Mouse (Mus musculus): Measurements from ENCODE around the gene Nup62.

Gene Nup62

GRCm38 (mm10) chr7:44818751-44819235, 2.9 kb downstream of the Nup62 start:
- in situ Hi-C loops (cut with MboI; ENCODE audit: low sequenced_read_pairs) = no loop called here

DNA sequence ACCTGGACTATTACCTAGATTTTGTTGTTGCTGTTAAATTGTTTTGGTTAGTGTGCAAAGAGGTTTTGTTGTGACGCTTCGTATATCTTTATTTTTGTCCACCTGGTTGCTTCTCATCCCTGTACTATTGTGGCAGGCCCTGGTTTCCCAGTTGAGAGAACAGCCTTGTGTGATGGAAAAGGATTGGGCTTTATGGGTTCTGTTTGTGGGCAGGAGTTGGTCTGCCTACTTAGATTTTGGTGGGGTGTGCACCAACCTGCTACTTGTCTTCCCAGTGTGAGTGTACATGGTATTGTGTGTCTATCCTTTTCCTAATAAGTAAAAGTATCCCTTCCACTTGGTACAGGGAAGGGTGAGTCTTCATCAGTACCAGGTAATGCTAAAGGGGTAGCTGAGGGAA, 3.5 kb downstream of the Nup62 start:
- in situ Hi-C loops (cut with MboI; ENCODE audit: low sequenced_read_pairs) = no loop called here

DNA sequence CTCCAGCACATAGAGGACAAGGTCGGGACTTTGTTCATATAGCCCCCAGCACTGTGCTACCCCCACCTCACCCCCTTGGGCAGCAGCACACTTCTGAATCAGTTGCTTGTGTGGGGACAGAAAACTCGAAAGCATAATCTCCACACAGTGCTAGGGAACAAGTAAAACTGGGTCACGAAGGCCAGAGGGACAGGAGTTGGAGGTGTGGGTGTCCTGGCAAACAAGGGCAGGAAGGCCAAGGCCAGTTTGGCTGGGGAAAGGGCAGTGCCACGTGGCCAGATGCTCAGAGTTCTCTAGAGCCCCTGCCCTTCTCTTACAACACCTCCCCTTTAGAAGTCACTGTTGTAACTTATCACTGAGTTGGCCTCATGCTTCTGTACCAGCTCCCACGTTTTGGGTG, 4.0 kb downstream of the Nup62 start:
- in situ Hi-C loops (cut with MboI; ENCODE audit: low sequenced_read_pairs) = no loop called here

DNA sequence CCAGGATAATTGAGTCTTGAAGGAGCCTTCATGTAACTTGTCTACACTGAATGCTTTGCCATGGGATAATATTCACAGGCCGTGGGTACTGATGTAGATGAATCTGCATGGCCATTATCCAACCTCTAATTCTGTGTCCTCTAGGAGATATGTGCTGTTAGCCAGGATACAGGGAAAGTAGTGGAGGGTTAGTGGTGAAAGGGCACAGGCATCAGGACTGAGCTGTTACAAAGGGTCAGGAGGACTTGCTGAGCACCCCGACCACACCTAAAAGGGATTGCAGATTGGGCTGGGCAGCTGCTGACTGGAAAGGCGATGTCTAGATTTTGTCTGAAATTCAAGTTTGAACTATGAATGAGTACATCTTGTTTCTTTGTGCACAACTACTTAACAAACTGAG, 4.6 kb downstream of the Nup62 start:
- in situ Hi-C loops (cut with MboI; ENCODE audit: low sequenced_read_pairs) = no loop called here

DNA sequence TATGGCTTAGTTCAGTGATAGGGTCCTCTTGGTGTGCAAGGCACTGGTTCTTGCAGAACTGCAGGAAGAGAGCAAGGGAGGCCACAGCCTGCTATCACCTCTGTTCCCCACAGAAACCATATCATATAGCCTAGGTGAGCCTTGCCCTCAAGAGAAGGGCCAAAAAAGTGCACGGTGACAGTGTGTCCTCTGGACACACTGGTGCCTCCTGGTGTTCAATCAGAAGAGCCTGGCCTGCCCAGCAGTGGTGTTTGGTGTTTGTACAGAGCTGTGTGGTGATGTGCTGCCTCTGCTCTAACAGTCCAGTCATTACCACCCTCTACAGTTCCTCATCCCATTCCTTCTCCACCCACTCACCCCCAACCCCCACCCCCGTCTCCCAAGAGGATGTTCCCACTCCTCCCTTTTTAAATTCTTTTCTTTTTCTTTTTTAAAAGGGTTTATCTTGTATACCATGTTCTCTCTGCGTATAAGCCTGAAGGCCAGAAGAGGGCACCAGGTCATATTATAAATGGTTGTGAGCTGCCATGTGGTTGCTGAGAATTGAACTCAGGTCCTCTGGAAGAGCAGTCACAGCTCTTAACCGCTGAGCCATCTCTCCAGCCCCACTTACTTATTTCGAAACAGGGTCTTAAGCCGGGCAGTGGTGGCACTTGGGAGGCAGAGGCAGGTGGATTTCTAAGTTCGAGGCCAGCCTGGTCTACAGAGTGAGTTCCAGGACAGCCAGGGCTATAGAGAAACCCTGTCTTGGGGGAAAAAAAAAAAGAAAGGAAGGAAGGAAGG, 6.0 kb downstream of the Nup62 start:
- in situ Hi-C loops (cut with MboI; ENCODE audit: low sequenced_read_pairs) = no loop called here

- in situ Hi-C loops (cut with MboI; ENCODE audit: low sequenced_read_pairs) = no loop called here
These were observed 7.5 kb downstream of the Nup62 start for GRCm38 (mm10) chr7:44823409-44823808.

GRCm38 (mm10) chr7:44824872-44825271, 9.0 kb downstream of the Nup62 start:
- in situ Hi-C loops (cut with MboI; ENCODE audit: low sequenced_read_pairs) = no loop called here

GRCm38 (mm10) chr7:44826771-44827170, 10.9 kb downstream of the Nup62 start:
- in situ Hi-C loops (cut with MboI; ENCODE audit: low sequenced_read_pairs) = no loop called here

DNA sequence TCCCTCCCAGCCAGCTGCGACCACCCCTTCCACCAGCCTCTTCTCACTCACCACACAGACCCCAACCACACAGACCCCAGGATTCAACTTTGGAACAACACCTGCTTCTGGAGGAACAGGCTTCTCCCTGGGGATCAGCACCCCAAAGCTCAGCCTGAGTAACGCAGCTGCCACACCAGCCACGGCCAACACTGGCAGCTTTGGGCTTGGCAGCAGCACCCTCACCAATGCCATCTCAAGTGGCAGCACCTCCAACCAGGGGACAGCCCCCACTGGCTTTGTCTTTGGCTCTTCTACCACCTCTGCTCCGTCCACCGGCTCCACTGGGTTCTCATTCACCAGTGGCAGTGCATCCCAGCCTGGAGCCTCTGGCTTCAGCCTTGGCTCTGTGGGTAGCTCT, 12.8 kb downstream of the Nup62 start:
- in situ Hi-C loops (cut with MboI; ENCODE audit: low sequenced_read_pairs) = no loop called here

GRCm38 (mm10) chr7:44832763-44833162, 16.9 kb downstream of the Nup62 start:
- in situ Hi-C loops (cut with MboI; ENCODE audit: low sequenced_read_pairs) = no loop called here

DNA sequence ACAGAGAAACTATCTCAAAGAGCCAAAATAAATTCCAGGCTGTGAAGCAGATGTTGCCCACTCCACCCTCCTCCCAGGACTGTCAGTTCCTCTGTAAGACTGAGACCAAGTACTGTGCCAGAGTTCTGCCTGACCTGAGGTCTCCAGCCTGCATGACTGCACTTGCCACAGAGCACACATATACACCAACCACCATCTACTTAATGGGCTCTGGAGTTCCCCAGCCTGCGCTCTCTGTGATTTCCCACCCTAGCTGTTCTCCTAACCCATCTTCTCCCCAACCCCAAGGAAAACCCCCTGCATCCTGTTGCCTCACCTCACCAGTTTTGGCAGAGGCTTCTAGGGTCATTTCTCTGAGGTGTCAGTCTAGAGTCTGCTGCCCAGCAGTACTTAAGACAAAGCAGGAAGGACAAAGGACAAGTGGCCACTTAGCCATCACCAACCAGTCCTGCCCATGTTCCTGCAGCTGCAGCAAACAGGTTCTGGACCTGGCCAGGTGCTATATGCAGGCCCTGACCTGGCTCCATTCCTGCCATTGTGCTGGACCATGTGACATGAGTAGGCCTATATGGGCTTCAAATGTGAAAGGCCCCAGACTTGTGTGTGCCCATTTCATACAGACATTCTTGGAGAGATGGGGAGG, 19.6 kb downstream of the Nup62 start:
- in situ Hi-C loops (cut with MboI; ENCODE audit: low sequenced_read_pairs) = no loop called here

DNA sequence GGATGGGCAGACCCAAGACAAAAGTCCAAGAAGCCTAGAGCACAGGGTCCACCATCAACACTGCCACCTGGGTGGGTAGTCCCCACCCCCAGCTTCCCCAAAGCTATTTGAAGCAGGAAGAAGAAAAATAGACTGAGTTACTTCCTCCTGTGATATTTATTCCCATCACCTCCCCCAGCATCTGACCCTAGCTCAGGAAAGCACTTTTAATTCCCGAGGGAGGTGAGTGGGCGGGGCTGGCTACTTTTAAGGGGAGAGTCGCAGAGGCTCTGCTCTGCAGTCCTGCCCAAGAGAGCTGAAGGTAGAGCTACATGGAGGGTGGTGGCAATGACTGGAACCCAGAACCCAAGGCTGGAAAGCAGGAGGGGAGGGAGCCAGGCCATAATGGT, 20.1 kb downstream of the Nup62 start:
- in situ Hi-C loops (cut with MboI; ENCODE audit: low sequenced_read_pairs) = no loop called here

GRCm38 (mm10) chr7:44836423-44837053, 20.6 kb downstream of the Nup62 start:
- in situ Hi-C loops (cut with MboI; ENCODE audit: low sequenced_read_pairs) = no loop called here

GRCm38 (mm10) chr7:44838073-44838472, 22.2 kb downstream of the Nup62 start:
- in situ Hi-C loops (cut with MboI; ENCODE audit: low sequenced_read_pairs) = no loop called here

- in situ Hi-C loops (cut with MboI; ENCODE audit: low sequenced_read_pairs) = no loop called here
These were observed 23.2 kb downstream of the Nup62 start for GRCm38 (mm10) chr7:44839171-44839490.

GRCm38 (mm10) chr7:44839491-44840191, 23.8 kb downstream of the Nup62 start:
- in situ Hi-C loops (cut with MboI; ENCODE audit: low sequenced_read_pairs) = no loop called here

DNA sequence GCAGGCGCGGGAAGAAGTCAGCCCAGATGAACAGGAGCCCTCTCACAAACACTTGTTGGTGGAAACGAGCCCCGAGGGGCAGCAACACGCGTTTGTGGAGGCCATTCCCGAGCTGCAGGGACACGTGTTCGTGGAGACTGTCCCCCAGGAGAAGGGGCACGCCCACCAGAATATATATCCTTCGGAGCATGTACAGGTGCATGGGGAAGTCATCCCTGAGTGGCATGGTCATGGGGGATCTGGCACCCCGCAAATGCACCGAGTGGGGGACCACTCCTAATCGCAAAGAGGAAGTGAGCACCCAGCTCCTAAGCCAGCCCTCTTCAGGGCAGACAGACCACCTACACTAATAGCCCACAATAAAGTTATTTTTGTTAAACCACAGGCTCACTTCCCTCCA, 24.5 kb downstream of the Nup62 start:
- in situ Hi-C loops (cut with MboI; ENCODE audit: low sequenced_read_pairs) = no loop called here

DNA sequence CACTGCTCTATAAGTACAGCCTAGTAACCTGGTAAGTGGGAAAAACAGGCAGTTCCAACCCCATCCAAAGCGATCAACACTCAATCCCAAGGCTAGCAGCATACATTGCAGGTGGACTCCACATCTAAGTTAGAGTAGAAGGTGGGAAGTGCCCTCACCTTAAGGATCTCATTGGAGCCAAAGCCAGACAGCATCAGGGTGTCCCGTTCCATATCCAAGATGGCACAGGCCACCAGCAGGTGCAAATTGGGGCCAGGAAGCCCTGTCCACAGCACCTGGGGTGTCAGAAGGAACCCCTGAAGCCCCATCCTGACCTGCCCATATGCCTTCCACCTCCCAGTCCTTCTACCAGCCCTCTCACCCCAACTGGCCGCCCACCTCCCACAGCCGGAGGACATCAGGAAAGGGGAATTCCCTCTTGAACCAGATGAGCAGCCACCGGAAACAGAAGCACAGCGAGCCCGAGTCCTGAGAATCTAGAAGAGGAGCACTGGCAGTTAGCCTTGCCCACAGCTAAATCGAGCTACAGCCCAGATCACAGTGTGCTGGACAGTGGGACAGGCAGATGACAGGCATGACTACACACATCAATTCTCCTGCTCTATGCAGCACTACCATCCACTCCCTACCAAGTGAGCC, 26.1 kb downstream of the Nup62 start:
- in situ Hi-C loops (cut with MboI; ENCODE audit: low sequenced_read_pairs) = no loop called here

DNA sequence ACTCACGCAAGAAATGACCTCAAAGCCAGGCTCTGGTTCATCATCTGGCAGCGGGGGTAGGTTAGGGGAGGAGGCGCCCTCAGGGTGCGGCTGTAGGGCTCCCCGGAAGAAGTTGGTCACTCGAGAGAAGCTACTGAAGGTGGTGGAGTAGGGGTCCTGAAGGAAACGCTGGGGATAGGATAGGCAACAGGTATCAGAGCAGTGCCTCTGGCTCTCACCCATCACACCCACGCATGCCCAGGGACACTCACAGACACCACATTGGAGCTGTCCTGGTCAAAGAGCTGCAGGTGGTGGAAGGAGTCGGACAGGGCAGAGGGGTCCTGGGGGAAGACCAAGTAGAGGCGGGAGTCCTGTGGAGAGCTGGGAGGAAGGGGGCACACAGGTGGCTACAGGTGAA, 29.1 kb downstream of the Nup62 start:
- in situ Hi-C loops (cut with MboI; ENCODE audit: low sequenced_read_pairs) = no loop called here

DNA sequence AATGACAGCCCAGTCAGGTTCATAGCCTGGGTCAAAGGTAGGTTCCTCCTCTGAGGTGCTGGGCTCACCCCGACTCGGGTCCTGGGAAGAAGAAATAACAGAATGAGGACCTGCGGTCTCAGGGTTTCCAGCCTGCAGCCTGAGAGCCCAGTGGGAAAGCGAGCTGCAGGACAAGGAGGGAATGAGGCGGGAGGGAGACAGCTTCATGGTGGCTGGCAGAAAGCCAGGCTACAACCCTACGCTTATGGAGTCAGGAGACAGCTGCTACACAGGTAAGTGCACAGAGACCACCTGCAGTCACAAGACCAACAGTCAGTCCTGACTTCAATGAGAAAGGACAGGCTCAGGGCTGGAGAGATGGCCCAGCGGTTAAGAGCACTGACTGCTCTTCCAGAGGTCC, 30.9 kb downstream of the Nup62 start:
- in situ Hi-C loops (cut with MboI; ENCODE audit: low sequenced_read_pairs) = no loop called here

- in situ Hi-C loops (cut with MboI; ENCODE audit: low sequenced_read_pairs) = no loop called here
These were observed 31.9 kb downstream of the Nup62 start for GRCm38 (mm10) chr7:44847772-44848171.
